Comparison of ENCODE assay signal across 11 mouse cellular contexts in genomic region chrX:140567711-140568407, GRCm38 (mm10). TPM values are rescaled to one million over a fixed set of nuclear protein-coding genes. Genes with fewer than 3 reads are reported as not detected.
DNase-seq lines count a peak whose midpoint lies in the region; ATAC-seq and TF ChIP-seq lines count a peak whose summit lies in the region.
"Had no signal": no experiment of that assay in that cellular context is flagged by ENCODE, and none has a peak within 500 bp of the region (broad histone marks: within the 10 kb centered on the region; RNA-seq: fewer than 3 reads in every experiment).

No protein-coding gene starts in this region.

- 47% methylated on average over 1 of the region's 1 CpGs for WGBS in intestine, postnatal 0 days
- WGBS in intestine, embryonic 16.5 days: 44% methylated on average over 1 of the region's 1 CpGs

- no peak overlapping the region for H3K27ac ChIP-seq in intestine, postnatal 0 days (ENCODE audit: low read depth, low read length)
- H3K27ac ChIP-seq in intestine, embryonic 16.5 days (ENCODE audit: low read length): no peak overlapping the region
- H3K27ac ChIP-seq: neural tube, embryonic 12.5 days had no signal

- H3K4me3 ChIP-seq in intestine, postnatal 0 days (ENCODE audit: low read depth, low read length): no peak overlapping the region
- no peak overlapping the region for H3K4me3 ChIP-seq in intestine, embryonic 16.5 days (ENCODE audit: low read length)
- H3K4me3 ChIP-seq: neural tube, embryonic 12.5 days had no signal

- DNase-seq in adipocyte (ENCODE audit: low spot score): peak; percentile 86
- peak; percentile 44 to 62 for DNase-seq in heart, postnatal 14 days
- peak; percentile 75 for DNase-seq in lung, postnatal 25 days (ENCODE audit: low spot score)
- no peak for DNase-seq in left cerebral cortex, adult 11 months (ENCODE audit: low spot score)
- no peak for DNase-seq in retina, postnatal 1 day
- DNase-seq: cerebellum, adult 11-12 months; thymus, adult 2 months had no signal

- H3K36me3 ChIP-seq in intestine, postnatal 0 days (ENCODE audit: control insufficient read depth, insufficient read depth): no peaks in the 10 kb centered on the region
- H3K36me3 ChIP-seq in intestine, embryonic 16.5 days (ENCODE audit: control insufficient read depth, insufficient read depth, low read length): no peaks in the 10 kb centered on the region
- H3K36me3 ChIP-seq: neural tube, embryonic 12.5 days had no signal

- H3K9me3 ChIP-seq in intestine, postnatal 0 days (ENCODE audit: control insufficient read depth): no peaks in the 10 kb centered on the region
- H3K9me3 ChIP-seq in intestine, embryonic 16.5 days (ENCODE audit: control insufficient read depth, low read length): no peaks in the 10 kb centered on the region
- H3K9me3 ChIP-seq: neural tube, embryonic 12.5 days had no signal

- peak; percentile 59; the same call in 1 of the 2 replicates for ATAC-seq in intestine, postnatal 0 days
- ATAC-seq in intestine, embryonic 16.5 days: no peak
- ATAC-seq in granulocyte monocyte progenitor cell, adult 5-6 weeks (replicated peaks; ENCODE audit: poor library complexity, severe bottlenecking): no peak

- H3K9ac ChIP-seq in intestine, postnatal 0 days (ENCODE audit: low read depth, low read length): no peak overlapping the region
- no peak overlapping the region for H3K9ac ChIP-seq in intestine, embryonic 16.5 days (ENCODE audit: low read depth, low read length)
- H3K9ac ChIP-seq: neural tube, embryonic 12.5 days had no signal

- no peak for TF ChIP-seq CTCF in intestine, postnatal 0 days (IDR thresholded peaks at IDR 0.05; ENCODE audit: low read depth)

- no peaks in the 10 kb centered on the region for H3K27me3 ChIP-seq in intestine, postnatal 0 days (replicated peaks; ENCODE audit: control insufficient read depth, insufficient read depth, low read length)
- H3K27me3 ChIP-seq in intestine, embryonic 16.5 days (replicated peaks; ENCODE audit: control insufficient read depth, insufficient read depth, low read length): peaks cover 12% of the 10 kb centered on the region

- intact Hi-C loops in heart, postnatal 14 days (cut with DNase I): no loop called here

- H3K4me2 ChIP-seq in intestine, postnatal 0 days (replicated peaks; ENCODE audit: low read depth): no peak overlapping the region
- no peak overlapping the region for H3K4me2 ChIP-seq in intestine, embryonic 16.5 days (ENCODE audit: low read depth, low read length)
- H3K4me2 ChIP-seq: neural tube, embryonic 12.5 days had no signal

- no peaks in the 10 kb centered on the region for H3K4me1 ChIP-seq in intestine, postnatal 0 days (replicated peaks; ENCODE audit: control insufficient read depth, insufficient read depth, low read length)
- no peaks in the 10 kb centered on the region for H3K4me1 ChIP-seq in intestine, embryonic 16.5 days (ENCODE audit: control insufficient read depth, insufficient read depth, low read length)
- H3K4me1 ChIP-seq: neural tube, embryonic 12.5 days had no signal

RNA-seq across cellular contexts. Expression of gene Tsc22d3, which starts 32.6 kb away (rescaled TPM):
- polyA plus RNA-seq in intestine, postnatal 0 days (2015; fragmentation: Nextera tagmentation; extraction: Ambion mirVana): 64.4 and 80.3 TPM in 2 replicates
- polyA plus RNA-seq in intestine, embryonic 16.5 days (2015; fragmentation: Nextera tagmentation; extraction: Ambion mirVana): 71.2 and 75.0 TPM in 2 replicates
- total RNA-seq in heart, postnatal 14 days (2021): 100 to 1,000 TPM; 256 to 263 TPM
- total RNA-seq in granulocyte monocyte progenitor cell, adult 5-6 weeks (2014; fragmentation: Nextera tagmentation): 18.4 and 19.9 TPM in 2 replicates
- 19.7 and 30.0 TPM in 2 replicates for total RNA-seq in granulocyte monocyte progenitor cell, adult 5-6 weeks (2017)

Comparison
In these comparisons a context has a peak if more than half of its experiments do, and no peak if none do; other contexts are left out.
1. DNase-seq: peak in adipocyte (single experiment), heart, postnatal 14 days (2 of 2) and lung, postnatal 25 days (single experiment); none in left cerebral cortex, adult 11 months (single experiment) and retina, postnatal 1 day (single experiment).
2. RNA of gene Tsc22d3, which starts 32.6 kb away (total RNA-seq): 256 to 263 TPM in heart, postnatal 14 days; 18.4 to 30.0 TPM in granulocyte monocyte progenitor cell, adult 5-6 weeks; every median in the first group is over 4 times any median in the second.